Mouse (Mus musculus) heart, embryonic 11.5 days (tissue): ENCODE measurements around the gene Lypd6b. TPM values are rescaled to one million over a fixed set of nuclear protein-coding genes. Genes with fewer than 3 reads are reported as not detected.

Source experiments
- ATAC-seq: fragments of 200-750 bp; cut with Nextera tagmentation; replicated peaks from 2 replicates; pipeline ENCODE4 v1.8.0; 2017; ENCODE audit warnings: moderate library complexity; ENCODE audit not compliant: insufficient number of reproducible peaks, low FRiP score, low TSS enrichment
- H3K27ac ChIP-seq: fragments of 300-500 bp; sonication (generic); 2 replicates; pipeline ENCODE4 v1.5.1; 2014; ENCODE audit warnings: mild to moderate bottlenecking, low read depth, low read length
- H3K27me3 ChIP-seq: fragments of 300-500 bp; sonication (generic); 2 replicates; pipeline ENCODE4 v1.6.1; 2014; ENCODE audit warnings: mild to moderate bottlenecking, low read length, mixed read lengths; ENCODE audit not compliant: control insufficient read depth, insufficient read depth
- H3K36me3 ChIP-seq: fragments of 300-500 bp; sonication (generic); 2 replicates; pipeline ENCODE4 v1.6.1; 2014; ENCODE audit warnings: mild to moderate bottlenecking, low read length, moderate library complexity, mixed read lengths; ENCODE audit not compliant: control insufficient read depth, insufficient read depth
- H3K4me1 ChIP-seq: fragments of 300-500 bp; sonication (generic); 2 replicates; pipeline ENCODE4 v1.6.1; 2014; ENCODE audit warnings: low read length; ENCODE audit not compliant: control insufficient read depth, insufficient read depth
- H3K4me2 ChIP-seq: fragments of 300-500 bp; sonication (generic); 2 replicates; pipeline ENCODE4 v1.6.1; 2014; ENCODE audit warnings: mild to moderate bottlenecking, moderate library complexity
- H3K4me3 ChIP-seq: fragments of 300-500 bp; sonication (generic); 2 replicates; pipeline ENCODE4 v1.5.1; 2014; ENCODE audit warnings: low read depth, low read length
- H3K9ac ChIP-seq: fragments of 300-500 bp; sonication (generic); 2 replicates; pipeline ENCODE4 v1.6.1; 2014; ENCODE audit warnings: mild to moderate bottlenecking, low read depth, low read length, moderate library complexity
- H3K9me3 ChIP-seq: fragments of 300-500 bp; sonication (generic); replicated peaks from 2 replicates; pipeline ENCODE4 v1.6.1; 2016; ENCODE audit warnings: low read length; ENCODE audit not compliant: control insufficient read depth
- WGBS: fragments of 180-500 bp; shearing (Covaris S2); extraction: QIAGEN DNeasy Blood & Tissue Kit; methylation state at CpG from one replicate; pipeline ENCODE4 v1.1.7; 2014; ENCODE audit not compliant: insufficient replicate concordance; 5-methylcytosine and 5-hydroxymethylcytosine counted together
- polyA plus RNA-seq: library from polyadenylated mRNA; unstranded; fragments of >200 nt; fragmentation: Nextera tagmentation; extraction: Ambion mirVana; gene quantifications from 2 replicates; pipeline ENCODE4 v1.2.1, GENCODE M21; 2014

The Lypd6b gene
- polyA plus RNA-seq, 1 experiment from 2014 or later, result 1.3 TPM

DNA sequence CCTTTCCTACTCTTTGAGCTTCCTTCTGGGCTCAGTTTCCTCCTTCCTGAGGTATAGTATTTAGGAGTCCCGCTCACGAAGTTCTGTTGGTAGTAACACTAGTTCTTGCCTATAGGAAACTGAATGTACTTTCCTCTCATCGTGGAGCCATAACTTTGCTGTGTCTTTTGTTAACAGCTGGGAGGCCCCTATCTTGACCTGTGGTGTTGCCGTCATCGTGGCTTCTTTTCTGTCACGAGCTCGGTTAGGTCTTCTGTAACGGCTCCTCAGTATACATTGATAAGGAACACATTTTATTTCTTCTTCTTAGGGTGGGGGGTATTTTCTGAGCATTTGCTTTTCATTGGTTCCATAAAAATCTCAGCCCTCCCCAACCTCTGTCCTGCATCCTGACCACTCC is 74.2 kb downstream of the Lypd6b start:
- ATAC-seq, result no peak
- H3K4me1 ChIP-seq, result no peaks in the 10 kb centered on the region
- no peak overlapping the region for H3K4me3 ChIP-seq
- 43% methylated on average over 8 of the region's 8 CpGs for WGBS
- no peak overlapping the region for H3K9ac ChIP-seq
- H3K36me3 ChIP-seq, result no peaks in the 10 kb centered on the region
- H3K4me2 ChIP-seq, result no peak overlapping the region
- no peaks in the 10 kb centered on the region for H3K27me3 ChIP-seq
- no peak overlapping the region for H3K27ac ChIP-seq
- no peaks in the 10 kb centered on the region for H3K9me3 ChIP-seq

DNA sequence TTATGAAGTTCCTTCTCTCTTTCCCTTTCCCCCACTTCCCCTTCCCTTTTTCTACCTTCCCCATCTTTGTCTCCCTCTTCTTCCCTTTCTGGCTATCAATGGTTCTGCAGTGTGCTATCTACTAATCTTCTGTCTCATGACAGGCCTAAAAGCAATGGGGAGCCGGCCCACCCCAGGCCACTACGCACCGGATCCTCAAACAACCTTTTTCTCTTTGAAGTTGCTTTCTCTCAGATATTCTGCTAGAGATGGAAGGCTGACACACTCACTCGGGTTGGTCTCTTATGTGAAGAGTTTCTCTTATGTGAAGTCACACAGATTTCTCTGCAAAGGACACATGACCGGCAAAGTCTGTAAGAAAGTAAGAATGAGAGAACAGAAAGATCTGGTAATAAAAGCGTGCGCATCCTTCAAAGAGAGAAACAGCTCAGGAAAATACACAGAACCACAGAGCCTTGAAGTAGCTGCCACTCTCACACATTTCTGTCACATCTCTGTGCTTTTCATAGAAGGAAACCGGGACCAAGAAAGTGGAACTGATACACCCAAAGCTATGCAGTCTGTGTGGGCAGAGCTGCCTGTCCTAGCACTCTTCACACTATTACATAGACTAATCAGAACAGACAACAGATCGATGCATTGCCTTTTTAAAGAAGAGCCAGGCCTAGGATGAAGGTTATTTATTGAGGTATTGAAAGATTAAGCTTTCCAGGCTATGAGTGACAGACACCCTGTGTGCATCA is 80.8 kb downstream of the Lypd6b start:
- ATAC-seq, result no peak

DNA sequence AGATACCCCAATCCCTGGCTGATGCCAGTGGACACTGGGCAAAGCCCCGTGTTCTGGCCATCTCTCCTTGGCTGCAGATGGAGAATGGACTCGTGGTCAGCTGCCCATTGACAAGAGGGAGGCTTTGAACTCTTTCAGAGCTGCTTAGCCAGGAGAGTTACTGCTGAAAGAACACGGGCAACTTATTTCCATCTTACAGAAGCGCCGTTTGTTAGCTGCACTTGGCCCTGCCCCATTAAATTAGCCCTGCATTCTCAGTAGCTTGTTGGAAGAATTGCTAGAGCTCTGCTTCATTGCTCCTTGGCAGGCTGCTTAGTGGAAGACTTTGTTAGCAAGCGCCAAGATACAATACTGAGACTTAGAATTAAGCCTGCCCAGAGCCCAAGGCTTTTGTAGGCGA is 81.6 kb downstream of the Lypd6b start:
- Histone ChIP-seq H3K36me3 (no peaks in the 10 kb centered on the region), H3K4me1 (0 out of 2 replicates have a peak, but pooled peaks cover 3% of the 10 kb centered on the region), H3K27ac (no peak overlapping the region), H3K27me3 (no peaks in the 10 kb centered on the region), H3K9ac (no peak overlapping the region), H3K4me2 (no peak overlapping the region), H3K9me3 (no peaks in the 10 kb centered on the region), H3K4me3 (no peak overlapping the region)
- no peak for ATAC-seq
- 77% methylated on average over 7 of the region's 7 CpGs for WGBS

More for the DNA sequence above, 80.8 kb downstream of the Lypd6b start:
- no peaks in the 10 kb centered on the region for H3K9me3 ChIP-seq
- no peaks in the 10 kb centered on the region for H3K36me3 ChIP-seq
- H3K4me3 ChIP-seq, result no peak overlapping the region
- no peak overlapping the region for H3K27ac ChIP-seq
- 76% methylated on average over 9 of the region's 9 CpGs for WGBS
- H3K4me1 ChIP-seq, result 0 out of 2 replicates have a peak, but pooled peaks cover 3% of the 10 kb centered on the region
- no peaks in the 10 kb centered on the region for H3K27me3 ChIP-seq
- no peak overlapping the region for H3K9ac ChIP-seq
- H3K4me2 ChIP-seq, result no peak overlapping the region

DNA sequence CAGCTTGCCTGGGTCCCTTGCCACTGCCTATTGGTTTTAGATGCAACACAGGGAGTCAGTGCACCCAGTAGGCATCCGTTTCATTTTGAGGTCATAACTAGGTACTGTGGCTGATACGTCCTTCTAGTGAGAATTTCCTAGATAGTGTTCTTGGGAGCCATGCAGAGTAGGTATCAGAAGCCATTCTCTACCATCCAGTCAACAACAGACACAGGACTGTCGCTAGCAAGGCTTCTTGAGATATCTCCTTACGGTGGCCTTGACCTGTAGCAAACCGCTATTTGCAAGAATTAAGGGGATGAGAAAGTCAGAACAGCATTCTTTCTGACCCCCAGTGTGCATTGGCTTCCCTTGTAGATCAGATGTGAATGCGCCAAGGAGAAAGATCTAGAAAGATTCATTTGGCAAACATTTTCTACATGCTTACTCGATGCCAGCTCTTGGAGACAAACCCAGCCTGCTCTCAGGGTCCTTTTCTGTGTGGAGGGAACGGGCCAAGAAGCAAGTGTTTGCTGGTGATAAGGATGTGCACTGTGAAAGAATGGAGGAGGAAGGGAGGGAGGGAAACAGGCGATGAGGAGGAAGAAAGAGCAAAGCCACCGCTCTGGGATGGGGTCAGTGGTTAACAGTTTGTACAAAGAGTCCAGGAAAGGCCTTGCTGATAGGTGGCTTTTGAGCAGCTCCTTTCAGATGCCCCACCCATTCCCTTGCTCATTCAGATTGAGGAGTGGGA is 82.5 kb downstream of the Lypd6b start:
- 0 out of 2 replicates have a peak, but pooled peaks cover 3% of the 10 kb centered on the region for H3K4me1 ChIP-seq
- H3K4me3 ChIP-seq, result no peak overlapping the region
- no peaks in the 10 kb centered on the region for H3K9me3 ChIP-seq
- ATAC-seq, result no peak
- H3K27ac ChIP-seq, result no peak overlapping the region
- H3K36me3 ChIP-seq, result no peaks in the 10 kb centered on the region
- no peak overlapping the region for H3K4me2 ChIP-seq
- no peak overlapping the region for H3K9ac ChIP-seq
- WGBS, result 71% methylated on average over 10 of the region's 10 CpGs
- no peaks in the 10 kb centered on the region for H3K27me3 ChIP-seq

DNA sequence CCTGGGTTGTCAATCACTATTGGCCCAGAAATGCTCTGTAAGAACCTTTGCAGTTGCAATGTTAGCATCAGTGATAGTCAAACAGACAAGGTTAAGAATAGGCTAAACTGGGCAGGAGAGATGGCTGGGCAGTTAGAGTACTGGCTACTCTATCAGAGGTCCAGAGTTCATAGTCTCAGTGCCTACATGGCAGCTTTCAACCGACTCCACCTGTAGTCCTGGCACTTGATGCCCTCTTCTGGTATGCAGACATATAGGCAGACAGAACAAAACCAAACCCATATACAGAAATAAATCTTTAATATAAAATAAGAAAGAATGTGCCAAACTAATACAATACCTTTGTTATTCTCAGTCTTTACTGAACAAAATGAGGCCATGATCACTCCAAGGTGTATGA is 83.5 kb downstream of the Lypd6b start:
- WGBS, result 86% methylated on average over 1 of the region's 1 CpGs
- ATAC-seq, result no peak
- H3K4me3 ChIP-seq, result no peak overlapping the region
- H3K36me3 ChIP-seq, result no peaks in the 10 kb centered on the region
- H3K9ac ChIP-seq, result no peak overlapping the region
- H3K27ac ChIP-seq, result no peak overlapping the region
- 0 out of 2 replicates have a peak, but pooled peaks cover 3% of the 10 kb centered on the region for H3K4me1 ChIP-seq
- H3K9me3 ChIP-seq, result no peaks in the 10 kb centered on the region
- H3K4me2 ChIP-seq, result no peak overlapping the region
- no peaks in the 10 kb centered on the region for H3K27me3 ChIP-seq

DNA sequence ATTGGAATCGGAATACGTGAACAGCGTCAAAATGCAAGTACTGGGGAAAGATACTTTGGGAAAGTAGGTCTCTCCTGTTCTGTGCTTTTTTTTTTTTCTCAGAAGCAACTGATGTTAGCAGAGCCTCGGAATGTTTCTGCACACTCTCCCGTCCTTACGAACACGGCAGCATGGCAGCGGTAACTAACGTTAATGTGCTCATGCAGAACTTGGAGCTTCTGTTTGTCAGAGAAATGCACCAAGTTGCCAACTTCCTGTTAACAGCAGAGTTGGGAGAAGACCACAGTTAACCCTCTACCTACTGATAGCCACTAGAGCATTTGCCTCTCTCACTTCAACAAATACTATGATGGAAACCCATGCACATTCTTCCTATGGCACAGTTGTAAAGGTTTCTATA is 93.0 kb downstream of the Lypd6b start:
- Histone ChIP-seq H3K9ac (no peak overlapping the region), H3K9me3 (no peaks in the 10 kb centered on the region), H3K4me1 (no peaks in the 10 kb centered on the region), H3K4me3 (no peak overlapping the region), H3K4me2 (no peak overlapping the region), H3K36me3 (no peaks in the 10 kb centered on the region), H3K27ac (no peak overlapping the region), H3K27me3 (no peaks in the 10 kb centered on the region)
- WGBS, result 67% methylated on average over 9 of the region's 9 CpGs
- ATAC-seq, result no peak

DNA sequence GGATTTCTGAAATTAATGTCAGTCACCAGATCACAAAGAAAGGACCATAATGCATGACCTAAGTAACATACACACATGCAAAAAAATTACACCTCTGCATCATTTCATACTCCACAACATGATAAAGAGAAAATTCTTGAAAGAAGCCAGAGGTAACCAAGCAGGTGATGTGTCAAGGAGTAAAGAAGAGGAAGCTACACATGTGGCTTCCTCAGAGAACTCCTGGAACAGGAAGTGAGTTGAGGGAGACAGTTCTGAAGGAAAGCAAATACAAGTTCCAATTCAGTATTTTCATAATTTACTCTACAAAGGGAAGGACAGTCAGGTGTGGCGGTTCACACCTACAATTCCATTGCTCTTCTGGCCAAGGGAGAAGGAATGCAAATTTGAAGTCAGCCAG is 93.5 kb downstream of the Lypd6b start:
- H3K9ac ChIP-seq, result no peak overlapping the region
- 85% methylated on average over 1 of the region's 1 CpGs for WGBS
- no peak overlapping the region for H3K27ac ChIP-seq
- no peak overlapping the region for H3K4me2 ChIP-seq
- no peaks in the 10 kb centered on the region for H3K9me3 ChIP-seq
- H3K27me3 ChIP-seq, result no peaks in the 10 kb centered on the region
- H3K4me1 ChIP-seq, result no peaks in the 10 kb centered on the region
- ATAC-seq, result no peak
- H3K36me3 ChIP-seq, result no peaks in the 10 kb centered on the region
- no peak overlapping the region for H3K4me3 ChIP-seq

GRCm38 (mm10) chr2:49882461-49882860 is 95.0 kb downstream of the Lypd6b start:
- Histone ChIP-seq H3K36me3 (no peaks in the 10 kb centered on the region), H3K27ac (no peak overlapping the region), H3K9me3 (no peaks in the 10 kb centered on the region), H3K4me1 (no peaks in the 10 kb centered on the region), H3K4me3 (no peak overlapping the region), H3K4me2 (no peak overlapping the region), H3K27me3 (no peaks in the 10 kb centered on the region), H3K9ac (no peak overlapping the region)
- 79% methylated on average over 1 of the region's 1 CpGs for WGBS
- ATAC-seq, result no peak
